Mouse (Mus musculus): Measurements from ENCODE around the gene Selenow.
"Not testable (repeated sequence)": the region's sequence is repeated elsewhere in the genome, so short reads cannot be mapped to it uniquely, and the experiment has no call there.

Selenow gene

DNA sequence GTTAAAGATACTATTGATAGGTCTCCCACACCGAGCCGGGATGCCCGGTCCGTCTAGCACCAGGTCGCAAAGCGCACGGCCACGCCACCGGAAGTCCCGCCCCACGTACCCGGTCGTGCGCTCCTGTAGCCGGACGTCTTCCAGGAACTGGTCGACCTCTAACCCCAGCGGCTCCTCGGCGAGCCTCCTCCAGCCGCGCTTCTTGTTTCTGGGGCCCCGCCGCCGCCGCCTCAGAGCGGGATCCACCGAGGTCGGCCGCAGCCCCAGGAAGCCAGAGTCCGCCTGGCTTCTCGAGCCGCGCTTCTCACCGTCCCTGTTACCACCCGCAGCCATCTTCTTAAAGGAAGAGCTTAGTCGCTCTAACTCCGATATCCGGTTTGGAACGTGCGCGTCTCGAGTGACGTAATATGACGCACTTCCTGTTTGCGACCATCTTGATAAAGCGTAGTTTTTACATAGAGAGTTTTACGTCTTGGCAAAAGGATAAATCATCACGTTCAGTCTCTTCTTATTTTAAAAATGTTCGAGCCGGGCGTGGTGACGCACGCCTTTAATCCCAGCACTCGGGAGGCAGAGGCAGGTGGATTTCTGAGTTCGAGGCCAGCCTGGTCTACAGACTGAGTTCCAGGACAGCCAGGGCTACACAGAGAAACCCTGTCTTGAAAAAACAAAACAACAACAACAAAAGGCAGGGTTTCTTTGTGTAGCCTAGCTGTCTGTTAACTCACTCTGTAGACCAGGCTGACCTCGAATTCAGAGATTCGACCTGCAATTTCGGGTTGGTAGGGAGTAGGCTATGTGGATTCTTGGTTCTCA, 23.7 kb upstream of the Selenow start, which contains the start of gene Nop53:
TSS of gene Nop53 (minus strand) at position 354 of the 816 bp plus-strand sequence.
- DNase-seq (ENCODE audit: low read depth, low spot score): peak; percentile 98

- DNase-seq (ENCODE audit: low read depth, low spot score): no peak
Observed at GRCm38 (mm10) chr7:15945211-15945610, 23.0 kb upstream of the Selenow start.

DNA sequence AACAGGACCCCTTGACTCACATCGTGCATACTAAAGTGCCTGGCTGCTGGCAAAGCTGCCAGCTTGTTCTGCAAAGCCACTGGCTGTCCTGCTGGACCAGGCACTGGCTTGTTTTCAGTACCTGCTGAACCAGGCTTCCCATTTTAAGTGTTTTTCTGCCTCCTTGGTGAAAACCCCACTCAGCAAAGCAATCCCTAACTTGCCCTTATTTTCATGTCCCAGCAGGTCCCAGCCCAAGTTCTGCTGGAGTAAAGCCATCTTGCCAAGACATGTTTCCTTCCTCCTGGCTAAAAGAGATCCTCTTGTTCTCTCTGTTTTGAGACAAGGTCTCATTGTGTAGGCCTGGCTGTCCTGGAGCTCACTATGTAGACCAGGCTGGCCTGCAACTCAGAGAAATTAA, 22.1 kb upstream of the Selenow start:
- no peak for DNase-seq (ENCODE audit: low read depth, low spot score)

DNA sequence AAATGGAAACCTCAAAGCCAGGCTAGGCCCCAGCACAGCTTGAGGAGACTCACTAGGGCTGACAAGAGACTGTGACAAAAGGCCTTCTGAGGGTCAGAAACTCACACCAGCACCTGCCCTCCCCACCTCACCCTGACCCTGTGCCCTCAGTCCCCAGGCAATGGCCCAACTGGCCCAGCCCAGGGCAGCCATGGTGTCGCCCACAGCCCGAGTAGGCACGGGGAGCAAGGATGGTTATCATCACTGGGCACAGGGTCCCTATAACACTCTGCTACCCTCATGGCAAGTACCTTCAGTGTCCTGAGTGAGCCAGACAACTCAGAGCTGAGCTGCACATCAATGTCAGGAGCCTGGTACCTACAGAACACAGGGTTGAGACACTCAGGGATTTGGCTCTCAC, 16.4 kb upstream of the Selenow start:
- DNase-seq (ENCODE audit: low read depth, low spot score): no peak

DNA sequence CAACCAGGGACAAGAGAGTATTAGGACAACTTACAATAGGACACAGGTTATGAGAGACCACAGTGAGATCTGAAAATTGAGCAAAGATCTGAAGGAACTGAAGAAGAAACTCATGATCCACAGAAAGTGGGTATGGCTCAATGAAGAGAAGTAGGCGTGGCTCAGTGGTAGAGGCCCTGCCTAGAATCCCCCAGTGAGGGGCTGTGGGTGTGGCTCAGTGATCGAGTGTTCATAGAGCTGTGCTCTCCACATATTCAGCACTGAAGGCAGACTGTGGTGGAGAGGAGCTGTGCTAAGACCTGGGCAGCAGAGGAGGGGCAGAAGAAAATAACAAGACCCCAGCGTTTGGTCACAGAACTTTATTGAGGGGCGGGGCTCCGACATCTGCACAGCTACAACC, 15.3 kb upstream of the Selenow start:
- peak; percentile 45 for DNase-seq (ENCODE audit: low read depth, low spot score)

GRCm38 (mm10) chr7:15933437-15934359, 11.5 kb upstream of the Selenow start:
- no peak for DNase-seq (ENCODE audit: low read depth, low spot score)

- no peak for DNase-seq (ENCODE audit: low read depth, low spot score)
Observed at GRCm38 (mm10) chr7:15931635-15932034, 9.4 kb upstream of the Selenow start.

GRCm38 (mm10) chr7:15930543-15930942, 8.3 kb upstream of the Selenow start:
- peak; percentile 76 for DNase-seq (ENCODE audit: low read depth, low spot score)

DNA sequence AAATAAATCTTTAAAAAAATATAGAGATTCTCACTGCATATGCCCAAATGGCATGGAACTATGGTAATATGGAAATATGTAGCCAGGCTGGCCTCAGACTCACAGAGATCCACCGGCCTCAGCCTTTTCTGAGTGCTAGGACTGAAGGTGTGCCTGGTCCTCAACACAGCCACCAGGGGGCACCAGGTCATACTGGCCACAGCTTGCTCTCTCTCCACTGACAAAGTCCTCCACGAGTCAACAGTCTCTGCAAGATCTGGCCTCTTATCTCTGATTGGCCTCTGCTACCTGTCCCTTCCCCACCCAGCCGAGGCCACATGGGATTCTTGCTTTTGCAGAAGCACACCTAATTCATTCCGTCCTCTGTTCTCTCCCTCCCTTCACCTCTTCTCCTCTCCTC, 7.7 kb upstream of the Selenow start:
- peak; percentile 86 for DNase-seq (ENCODE audit: low read depth, low spot score)

DNA sequence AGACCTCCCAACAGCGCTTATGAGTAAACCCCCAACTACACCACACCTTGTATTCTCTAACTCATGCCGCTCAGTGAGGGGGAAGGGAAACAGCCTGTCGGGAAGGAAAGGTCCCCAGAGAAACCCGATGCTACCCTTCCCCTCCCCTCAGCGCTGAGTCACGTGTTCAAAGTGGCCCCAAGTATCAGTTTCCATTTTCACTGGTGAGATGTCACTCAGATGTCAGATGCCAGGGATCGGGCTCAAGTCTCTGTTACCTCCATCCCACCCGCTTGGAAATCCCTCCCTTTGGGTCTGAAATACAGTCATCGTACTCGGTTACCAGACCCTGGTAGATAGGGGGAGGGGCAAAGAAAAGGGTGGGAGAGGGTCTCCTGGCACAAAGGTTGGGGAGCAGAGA, 406 bp downstream of the Selenow start:
- peak; percentile 78 for DNase-seq (ENCODE audit: low read depth, low spot score)

GRCm38 (mm10) chr7:15920645-15921190, 1.5 kb downstream of the Selenow start:
- DNase-seq (ENCODE audit: low read depth, low spot score): no peak

GRCm38 (mm10) chr7:15919947-15920346, 2.3 kb downstream of the Selenow start:
- no peak for DNase-seq (ENCODE audit: low read depth, low spot score)

DNA sequence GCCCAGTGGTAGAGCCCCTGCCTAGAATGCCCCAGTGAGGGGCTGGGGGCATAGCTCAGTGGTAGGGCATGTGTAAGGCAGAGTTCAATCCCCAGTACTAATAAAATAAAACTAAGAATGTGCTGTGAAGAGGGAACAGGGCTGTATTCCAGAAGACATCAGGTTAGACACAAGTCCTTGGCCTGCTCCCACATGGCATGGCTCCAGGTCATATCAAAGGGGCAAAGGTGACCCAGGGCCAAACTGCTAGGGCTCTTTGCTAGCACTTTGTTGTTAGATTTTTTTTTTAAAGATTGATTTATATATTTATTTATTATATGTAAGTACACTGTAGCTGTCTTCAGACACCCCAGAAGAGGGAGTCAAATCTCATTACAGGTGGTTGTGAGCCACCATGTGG, 3.8 kb downstream of the Selenow start:
- no peak for DNase-seq (ENCODE audit: low read depth, low spot score)

- no peak for DNase-seq (ENCODE audit: low read depth, low spot score)
Observed at GRCm38 (mm10) chr7:15916996-15917395, 5.2 kb downstream of the Selenow start.

DNA sequence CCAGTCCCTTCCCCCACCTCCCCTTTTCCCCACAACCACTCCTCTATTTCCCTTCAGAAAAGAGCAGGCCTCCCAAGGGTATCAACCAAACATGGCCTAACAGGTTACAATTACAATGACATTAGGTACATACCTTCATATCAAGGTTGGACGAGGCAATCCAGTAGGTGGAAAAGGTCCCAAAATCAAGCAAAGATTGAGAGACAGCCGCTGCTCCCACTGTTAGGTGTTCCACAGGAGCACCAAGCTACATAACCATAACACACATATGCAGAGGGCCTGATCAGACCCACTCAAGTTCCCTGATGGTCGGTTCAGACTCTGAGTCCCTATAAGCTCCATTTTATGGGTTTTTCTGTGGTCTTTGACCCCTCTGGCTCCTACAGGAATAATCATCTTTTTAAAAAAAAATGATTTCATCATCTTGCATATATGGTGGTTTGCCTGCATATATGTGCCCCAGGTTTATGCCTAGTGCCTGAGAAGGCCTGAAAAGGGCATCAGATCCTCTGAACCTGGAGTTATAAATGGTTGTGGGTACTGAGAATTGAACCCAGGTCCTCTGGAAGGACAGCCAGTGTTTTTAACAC, 6.0 kb downstream of the Selenow start:
- DNase-seq (ENCODE audit: low read depth, low spot score): no peak

GRCm38 (mm10) chr7:15915695-15916094, 6.5 kb downstream of the Selenow start:
- DNase-seq (ENCODE audit: low read depth, low spot score): not testable (repeated sequence)

DNA sequence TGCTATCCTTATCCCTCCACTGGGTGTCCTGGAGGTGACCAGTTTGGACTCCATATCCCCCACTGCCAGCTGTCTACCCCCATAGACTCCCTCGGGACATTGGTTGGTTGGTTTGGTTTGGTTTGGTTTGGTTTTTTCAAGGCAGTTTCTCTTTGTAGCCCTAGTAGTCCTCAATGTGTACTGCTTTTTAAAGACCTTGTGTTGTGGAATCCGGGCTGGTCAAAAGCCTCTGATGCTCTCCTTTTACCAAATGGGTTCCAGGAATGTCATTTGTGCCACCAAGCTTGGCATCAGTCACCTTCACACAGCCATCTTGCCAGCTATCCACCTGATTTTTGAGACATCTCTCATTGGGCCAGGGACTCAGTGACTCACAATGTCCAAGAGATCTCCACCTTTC, 7.5 kb downstream of the Selenow start:
- DNase-seq (ENCODE audit: low read depth, low spot score): no peak

DNA sequence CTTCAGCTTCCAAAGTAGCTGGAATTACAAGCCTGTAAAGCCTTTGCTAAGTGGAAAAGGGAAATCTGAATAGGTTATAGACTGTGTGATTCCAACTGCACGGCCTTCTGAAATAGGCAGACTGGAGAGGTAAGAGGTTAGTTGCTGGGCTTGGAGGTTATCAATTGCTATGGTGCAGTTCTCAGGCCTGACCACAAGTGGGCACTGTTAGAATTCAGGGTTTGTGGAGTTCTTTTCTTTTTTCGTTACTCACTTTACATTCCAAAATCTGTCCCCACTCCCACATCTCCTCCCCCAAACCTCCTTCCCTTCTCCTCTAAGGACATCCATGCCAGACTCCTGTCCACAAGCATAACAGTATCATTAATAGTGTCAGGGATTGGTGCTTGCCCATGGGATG, 8.0 kb downstream of the Selenow start:
- peak; percentile 75 for DNase-seq (ENCODE audit: low read depth, low spot score)

DNA sequence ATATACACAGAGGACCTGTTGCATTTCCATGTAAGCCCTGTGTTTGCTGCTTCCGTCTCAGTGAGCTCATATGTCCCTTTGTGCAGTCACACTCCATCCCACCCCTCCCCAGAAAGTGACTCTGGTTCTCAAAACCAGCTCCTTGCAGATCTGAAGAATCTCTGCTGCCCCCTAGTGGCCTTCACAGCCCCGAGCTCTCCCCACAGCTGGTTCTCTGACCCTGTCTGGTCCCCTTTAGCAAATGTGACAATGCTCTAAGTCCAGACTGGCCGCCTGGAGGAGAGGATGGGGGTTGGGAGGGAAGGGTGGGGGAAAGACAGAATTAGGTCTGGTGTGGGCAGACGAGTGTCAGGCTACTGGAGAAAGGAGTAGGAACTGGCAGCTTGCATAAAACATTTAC, 10.0 kb downstream of the Selenow start:
- peak; percentile 93 for DNase-seq (ENCODE audit: low read depth, low spot score)

DNA sequence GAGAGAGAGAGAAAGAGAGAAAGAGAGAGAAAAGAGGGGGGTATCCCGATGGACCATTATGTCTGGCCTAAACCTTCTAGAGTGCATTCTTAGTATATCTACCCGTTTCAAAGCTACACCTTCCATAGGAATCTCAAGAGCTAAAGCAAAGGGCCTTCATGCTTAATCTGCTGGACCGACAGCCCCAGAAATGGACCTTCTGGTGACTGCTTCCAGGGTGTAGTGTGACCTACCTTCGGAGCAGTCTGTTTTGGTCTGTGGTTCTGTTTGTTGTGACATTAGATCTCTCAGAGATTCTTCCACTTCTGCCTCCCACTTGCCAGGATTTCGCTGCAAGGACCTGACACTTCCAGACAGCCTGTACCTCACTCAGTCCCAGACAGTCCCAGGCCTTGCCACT, 11.7 kb downstream of the Selenow start:
- DNase-seq (ENCODE audit: low read depth, low spot score): no peak

DNA sequence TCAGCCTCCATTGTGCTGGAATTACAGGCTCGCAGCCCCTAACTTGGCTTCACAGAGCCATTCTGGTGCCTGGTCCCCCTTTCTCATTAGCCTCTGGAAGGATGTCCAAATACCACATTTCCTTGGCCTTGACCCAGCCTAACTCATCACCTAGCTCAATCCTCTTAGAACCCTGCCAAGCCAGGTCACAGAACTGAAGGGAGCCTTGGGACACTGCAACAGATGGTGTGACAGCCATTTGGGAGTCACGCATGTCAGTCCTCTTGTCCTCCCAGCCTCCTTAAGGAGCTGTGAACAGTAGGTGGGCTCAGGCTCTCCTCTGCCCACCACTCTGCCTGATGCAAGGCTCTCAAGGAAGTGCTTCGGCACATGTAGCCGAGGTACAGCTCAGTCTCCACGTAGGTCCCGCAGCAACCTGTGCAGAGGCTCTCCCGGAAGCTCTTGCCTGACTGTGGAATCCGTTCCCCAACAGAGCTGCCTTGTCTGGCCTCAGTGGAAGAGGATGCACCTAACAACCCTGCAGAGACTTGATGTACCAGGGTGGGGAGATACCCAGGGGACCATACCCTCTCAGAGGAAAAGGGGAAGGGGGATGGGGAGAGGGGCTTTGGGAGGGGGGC, 14.1 kb downstream of the Selenow start:
- DNase-seq (ENCODE audit: low read depth, low spot score): no peak

All from ES-CJ7 (cell line).